Mouse (Mus musculus): ENCODE results near the gene Ect2.

- TF ChIP-seq CTCF (IDR thresholded peaks at IDR 0.05; ENCODE audit: borderline replicate concordance, insufficient read depth, low read length), result no peak
- no peak for TF ChIP-seq POLR2A (IDR thresholded peaks at IDR 0.05; ENCODE audit: low read depth, low read length)
Observed at GRCm38 (mm10) chr3:27086221-27086620, 67.5 kb downstream of the Ect2 start.
